Mouse (Mus musculus): ENCODE results near the gene Neurl1a.

DNA sequence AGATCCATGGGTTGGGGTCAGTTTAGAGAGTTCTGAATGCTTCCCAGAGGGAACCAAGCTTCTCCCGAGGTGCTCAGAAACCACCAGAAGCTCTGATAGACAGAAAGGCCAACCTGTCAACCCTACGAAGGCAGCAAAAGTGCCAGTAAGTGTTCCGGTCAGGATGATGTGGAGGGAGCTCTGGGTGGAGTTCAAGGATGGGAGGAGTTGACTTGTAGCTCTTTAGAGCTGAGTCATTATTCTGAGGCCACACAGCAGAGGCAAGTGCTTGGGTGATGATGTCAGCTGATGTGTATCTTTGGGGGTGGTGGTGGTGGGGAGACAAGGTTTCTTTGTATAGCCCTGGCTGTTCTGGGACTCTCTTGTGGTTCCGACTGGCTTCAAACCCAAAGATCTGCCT, 41.0 kb downstream of the Neurl1a start:
- TF ChIP-seq CTCF (IDR thresholded peaks at IDR 0.05; ENCODE audit: control insufficient read depth, insufficient read depth, low read length) (no peak), POLR2A (IDR thresholded peaks at IDR 0.05; ENCODE audit: borderline replicate concordance, control insufficient read depth, low read depth, low read length) (no peak)

Data from bone marrow, adult 2 months (tissue).